Mouse (Mus musculus) ES-E14 (cell line): Measurements from ENCODE around the gene Amdhd1. TPM values are rescaled to one million over a fixed set of nuclear protein-coding genes. Genes with fewer than 3 reads are reported as not detected.

ENCODE experiments used
- DNase-seq: peaks from one replicate; pipeline ENCODE4 v3.0.0-alpha.2; 2013; ENCODE audit warnings: low read depth, low spot score
- H3K27ac ChIP-seq: 2 replicates; pipeline ENCODE4 v1.5.1; 2012; ENCODE audit warnings: low read depth, mild to moderate bottlenecking, low read length, moderate library complexity, mixed read lengths; ENCODE audit not compliant: poor library complexity, insufficient read depth, severe bottlenecking
- H3K36me3 ChIP-seq: 2 replicates; pipeline ENCODE4 v1.6.1; 2012; ENCODE audit warnings: mild to moderate bottlenecking, low read length, moderate library complexity, mixed read lengths; ENCODE audit not compliant: control insufficient read depth, poor library complexity, insufficient read depth, severe bottlenecking
- H3K4me1 ChIP-seq, 2 experiments: fragments of 150-350 bp in 1 of 2; sonication (generic) in 1 of 2; 2 replicates each; pipeline ENCODE4 v1.6.1; 2012; ENCODE audit warnings: low read length in 2 of 2, mild to moderate bottlenecking in 1 of 2, mixed read lengths in 1 of 2; ENCODE audit not compliant: control insufficient read depth in 2 of 2, insufficient read depth in 2 of 2, poor library complexity in 1 of 2
- H3K4me3 ChIP-seq, 2 experiments: fragments of 150-350 bp in 1 of 2; sonication (generic) in 1 of 2; 2 replicates each; pipeline ENCODE4 v1.5.1; 2012; ENCODE audit warnings: low read length in 2 of 2, low read depth in 1 of 2, mild to moderate bottlenecking in 1 of 2, mixed read lengths in 1 of 2; ENCODE audit not compliant: insufficient read depth in 1 of 2, poor library complexity in 1 of 2, severe bottlenecking in 1 of 2
- H3K9ac ChIP-seq: 2 replicates; pipeline ENCODE4 v1.6.1; 2012; ENCODE audit warnings: low read depth, mild to moderate bottlenecking, low read length, mixed read lengths; ENCODE audit not compliant: poor library complexity, insufficient read depth, severe bottlenecking
- H3K9me3 ChIP-seq: fragments of 150-350 bp; sonication (generic); 2 replicates; pipeline ENCODE4 v1.6.1; 2012; ENCODE audit warnings: low read depth, mild to moderate bottlenecking, low read length; ENCODE audit not compliant: control insufficient read depth, insufficient read depth
- CHD2 ChIP-seq: IDR thresholded peaks from 2 replicates; pipeline ENCODE4 v1.6.1; 2014; ENCODE audit warnings: mild to moderate bottlenecking, low read depth, low read length, inconsistent platforms
- HCFC1 ChIP-seq: IDR thresholded peaks from 2 replicates; pipeline ENCODE4 v1.6.1; 2012; ENCODE audit warnings: low read length, inconsistent platforms, borderline replicate concordance; ENCODE audit not compliant: insufficient read depth
- MAFK ChIP-seq: IDR thresholded peaks from 2 replicates; pipeline ENCODE4 v1.6.1; 2014; ENCODE audit warnings: mild to moderate bottlenecking, low read depth, low read length, inconsistent platforms; ENCODE audit not compliant: insufficient read depth
- ZC3H11A ChIP-seq: IDR thresholded peaks from 2 replicates; pipeline ENCODE4 v1.6.1; 2012; ENCODE audit warnings: low read depth, mild to moderate bottlenecking, inconsistent platforms, low read length, borderline replicate concordance
- ZNF384 ChIP-seq: IDR thresholded peaks from 2 replicates; pipeline ENCODE4 v1.6.1; 2012; ENCODE audit warnings: low read depth, low read length, inconsistent platforms
- in situ Hi-C, 2 experiments: fragments of 600-800 bp; cut with MboI; formaldehyde crosslinking; loops; one replicate each; pipeline ENCODE4 v1.15.1; 2025; ENCODE audit warnings: low sequenced_read_pairs in 2 of 2, inconsistent platforms in 1 of 2; ENCODE audit not compliant: unreplicated experiment in 2 of 2
- total RNA-seq: library from RNA; depleted of rRNA; stranded (reverse); fragments of 300-350 nt; gene quantifications from 2 replicates; pipeline ENCODE4 v1.2.3, GENCODE M21; 2012

Amdhd1 gene
- total RNA-seq, 1 experiment: 0.40 TPM

DNA sequence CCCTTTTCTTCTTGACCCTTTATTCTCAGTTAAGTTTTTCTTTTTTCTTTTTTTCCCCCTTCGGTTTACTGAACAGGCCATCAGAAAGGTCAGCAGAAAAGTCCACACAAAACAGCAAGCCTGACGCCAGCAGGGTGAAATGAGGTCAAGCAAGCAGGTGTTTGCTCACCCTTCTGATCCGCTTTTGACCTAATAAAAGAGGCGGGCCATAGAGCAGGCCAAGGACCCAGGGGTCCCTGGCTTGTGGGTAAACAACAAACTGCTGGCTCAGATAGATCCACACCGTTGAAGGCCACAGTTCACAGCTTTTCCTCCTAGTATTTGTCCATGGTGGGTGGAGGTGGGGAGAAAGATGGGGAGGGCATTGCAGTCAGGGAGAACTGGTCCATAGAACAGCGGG, 3.3 kb upstream of the Amdhd1 start:
- Histone ChIP-seq H3K9ac (peak overlapping the region; percentile 52; the same call in 1 of the 2 replicates), H3K4me1 (peaks cover 0 to 22% of the 10 kb centered on the region in 2 experiments; a peak in 2 of 4 replicates), H3K36me3 (no peaks in the 10 kb centered on the region), H3K4me3 (no peak overlapping the region), H3K9me3 (no peaks in the 10 kb centered on the region), H3K27ac (peak overlapping the region; percentile 38; the same call in 1 of the 2 replicates)
- DNase-seq: no peak
- in situ Hi-C loops: no loop called here
- no peak for TF ChIP-seq MAFK
- TF ChIP-seq CHD2: no peak
- TF ChIP-seq HCFC1: no peak
- TF ChIP-seq ZC3H11A: no peak
- no peak for TF ChIP-seq ZNF384

DNA sequence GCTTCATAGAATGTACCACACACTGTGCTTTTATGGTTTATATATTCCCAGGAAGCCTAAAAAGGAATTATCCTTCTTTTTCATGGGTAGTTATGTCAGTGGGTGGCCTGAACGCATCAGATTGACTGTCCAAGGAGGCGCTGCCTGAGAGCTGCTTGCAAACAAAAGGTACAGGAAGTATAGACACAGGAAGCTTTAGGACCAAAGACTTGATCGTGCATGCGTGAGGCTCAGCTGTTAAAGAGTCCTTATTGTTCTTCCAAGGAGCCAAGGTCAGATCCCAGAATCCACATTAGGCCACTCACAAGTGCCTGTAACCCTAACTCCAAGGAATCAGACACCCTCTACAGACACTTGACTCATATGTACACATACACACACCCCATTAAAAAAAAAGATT, 2.5 kb upstream of the Amdhd1 start:
- H3K9ac ChIP-seq: no peak overlapping the region
- peak; percentile 39; the same call in 1 of the 2 replicates for TF ChIP-seq ZNF384
- TF ChIP-seq ZC3H11A: no peak
- H3K27ac ChIP-seq: no peak overlapping the region; the same call in 1 of the 2 replicates
- H3K36me3 ChIP-seq: no peaks in the 10 kb centered on the region
- no peak for DNase-seq
- H3K4me1 ChIP-seq: peaks cover 0 to 19% of the 10 kb centered on the region in 2 experiments; a peak in 2 of 4 replicates
- H3K4me3 ChIP-seq: no peak overlapping the region
- H3K9me3 ChIP-seq: no peaks in the 10 kb centered on the region
- in situ Hi-C loops: no loop called here

DNA sequence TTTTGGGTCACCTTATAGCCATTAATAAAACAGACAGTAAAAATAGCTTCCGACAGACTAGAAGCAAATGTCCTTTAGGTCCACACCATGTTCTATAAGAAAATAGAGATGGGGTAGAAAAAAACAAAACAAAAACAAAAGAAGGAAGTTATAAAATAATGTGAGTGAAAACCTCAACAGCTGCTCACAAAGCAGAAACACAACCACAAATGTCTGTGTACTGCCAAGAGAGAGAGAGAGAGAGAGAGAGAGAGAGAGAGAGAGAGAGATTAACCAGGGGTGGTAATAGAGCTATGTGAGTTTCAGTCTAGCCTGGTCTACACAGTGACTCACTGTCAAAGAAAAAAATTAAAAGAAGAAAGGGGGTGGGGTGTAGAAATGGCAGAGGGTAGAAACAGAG, 1.8 kb upstream of the Amdhd1 start:
- no peak for TF ChIP-seq ZC3H11A
- TF ChIP-seq CHD2: no peak
- no peak for TF ChIP-seq MAFK
- no peak for TF ChIP-seq HCFC1
- no peak for TF ChIP-seq ZNF384
- H3K9me3 ChIP-seq: no peaks in the 10 kb centered on the region
- in situ Hi-C loops: no loop called here
- H3K4me3 ChIP-seq: no peak overlapping the region
- no peak for DNase-seq
- H3K9ac ChIP-seq: no peak overlapping the region
- H3K27ac ChIP-seq: no peak overlapping the region; the same call in 1 of the 2 replicates
- peaks cover 0 to 19% of the 10 kb centered on the region in 2 experiments; a peak in 2 of 4 replicates for H3K4me1 ChIP-seq
- H3K36me3 ChIP-seq: no peaks in the 10 kb centered on the region

DNA sequence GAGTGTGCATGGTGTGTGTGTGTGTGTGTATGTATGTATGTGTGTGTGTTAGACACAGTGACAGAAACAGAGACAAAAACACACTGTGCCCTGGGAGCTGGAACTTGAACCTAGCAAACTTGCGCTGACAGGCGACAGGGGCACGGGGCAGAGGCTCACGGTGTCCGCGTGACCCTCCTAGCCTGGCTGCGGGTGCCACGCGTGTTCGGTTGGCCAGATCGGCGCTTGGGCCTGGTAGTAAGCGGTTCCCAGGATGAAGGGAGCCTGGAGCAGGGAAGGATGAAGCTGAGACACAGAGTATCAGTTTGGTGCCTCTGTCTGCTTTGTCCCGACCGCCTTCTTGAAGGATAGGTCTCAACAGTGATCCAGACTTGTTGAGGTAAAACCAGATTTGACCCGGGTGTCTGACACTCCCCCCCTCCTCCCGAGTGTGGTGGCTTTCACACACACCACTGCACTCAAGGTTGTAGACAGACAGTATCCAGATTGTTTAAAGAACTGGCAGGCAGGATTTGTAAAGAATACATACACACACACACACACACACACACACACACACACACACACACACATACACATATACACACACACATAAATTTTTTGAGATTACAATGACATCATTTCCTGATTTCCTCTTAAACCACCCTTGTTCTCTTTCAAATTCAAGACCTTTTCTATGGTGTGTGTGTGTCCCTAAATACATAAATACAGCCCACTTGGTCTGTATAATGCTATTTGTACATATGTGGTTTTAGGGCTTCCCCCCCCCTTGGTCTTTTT, 788 bp upstream of the Amdhd1 start, which contains the start of gene Ccdc38:
Ccdc38 (plus strand) TSS at position 202 of the 780 bp plus-strand sequence.
- Histone ChIP-seq H3K27ac (no peak within 1 kb of the TSS), H3K4me3 (peak within 1 kb of the TSS; percentile 37 to 43; a peak in 3 of 4 replicates), H3K9me3 (no peaks in the 10 kb centered on the region), H3K36me3 (no peaks in the 10 kb centered on the region), H3K9ac (peak within 1 kb of the TSS; percentile 27; the same call in 1 of the 2 replicates), H3K4me1 (peaks cover 0 to 16% of the 10 kb centered on the region in 2 experiments; a peak in 2 of 4 replicates)
- TF ChIP-seq ZNF384: no peak
- TF ChIP-seq ZC3H11A: no peak
- TF ChIP-seq HCFC1: no peak
- TF ChIP-seq MAFK: no peak
- no peak for TF ChIP-seq CHD2
- no peak for DNase-seq
- in situ Hi-C loops: no loop called here
